Mouse (Mus musculus) liver, embryonic 16.5 days (tissue): ENCODE data around the gene Atxn2. TPM values are rescaled to one million over a fixed set of nuclear protein-coding genes. Genes with fewer than 3 reads are reported as not detected.
"Not testable (repeated sequence)": the region's sequence is repeated elsewhere in the genome, so short reads cannot be mapped to it uniquely, and the experiment has no call there.

Source experiments
- ATAC-seq: fragments of 200-750 bp; cut with Nextera tagmentation; 2 replicates; pipeline ENCODE4 v1.8.0; 2017; ENCODE audit warnings: low read depth, mild to moderate bottlenecking, moderate number of reproducible peaks, moderate library complexity
- H3K27ac ChIP-seq: fragments of 300-500 bp; sonication (generic); 2 replicates; pipeline ENCODE4 v1.5.1; 2014; ENCODE audit warnings: mild to moderate bottlenecking, low read length
- H3K27me3 ChIP-seq: fragments of 300-500 bp; sonication (generic); 2 replicates; pipeline ENCODE4 v1.6.1; 2014; ENCODE audit warnings: low read depth, low read length, mixed read lengths; ENCODE audit not compliant: control insufficient read depth, insufficient read depth
- H3K36me3 ChIP-seq: fragments of 300-500 bp; sonication (generic); 2 replicates; pipeline ENCODE4 v1.6.1; 2014; ENCODE audit warnings: mild to moderate bottlenecking; ENCODE audit not compliant: control insufficient read depth, insufficient read depth
- H3K4me1 ChIP-seq: fragments of 300-500 bp; sonication (generic); 2 replicates; pipeline ENCODE4 v1.6.1; 2014; ENCODE audit warnings: low read depth, low read length, mixed read lengths; ENCODE audit not compliant: control insufficient read depth
- H3K4me2 ChIP-seq: fragments of 300-500 bp; sonication (generic); 2 replicates; pipeline ENCODE4 v1.6.1; 2014; ENCODE audit warnings: low read depth, low read length, mixed read lengths
- H3K4me3 ChIP-seq: fragments of 300-500 bp; sonication (generic); 2 replicates; pipeline ENCODE4 v1.5.1; 2014; ENCODE audit warnings: low read depth, mild to moderate bottlenecking, low read length
- H3K9ac ChIP-seq: fragments of 300-500 bp; sonication (generic); 2 replicates; pipeline ENCODE4 v1.6.1; 2014; ENCODE audit warnings: low read depth, low read length
- H3K9me3 ChIP-seq: fragments of 300-500 bp; sonication (generic); replicated peaks from 2 replicates; pipeline ENCODE4 v1.6.1; 2016; ENCODE audit warnings: low read length; ENCODE audit not compliant: control insufficient read depth
- WGBS: fragments of 180-500 bp; shearing (Covaris S2); extraction: QIAGEN DNeasy Blood & Tissue Kit; methylation state at CpG from one replicate; pipeline ENCODE4 v1.1.7; 2014; ENCODE audit not compliant: insufficient replicate concordance; 5-methylcytosine and 5-hydroxymethylcytosine counted together
- polyA plus RNA-seq: library from polyadenylated mRNA; unstranded; fragments of >200 nt; fragmentation: Nextera tagmentation; extraction: Ambion mirVana; gene quantifications from 2 replicates; pipeline ENCODE4 v1.2.1, GENCODE M21; 2015

The Atxn2 gene
- polyA plus RNA-seq, 1 experiment from 2014 or later, result 14.6 TPM

GRCm38 (mm10) chr5:121738576-121739191 lies 27.5 kb downstream of the Atxn2 start:
- Histone ChIP-seq H3K9ac (no peak overlapping the region), H3K27me3 (no peaks in the 10 kb centered on the region), H3K4me2 (no peak overlapping the region), H3K36me3 (no peaks in the 10 kb centered on the region), H3K4me1 (peaks cover 8% of the 10 kb centered on the region), H3K9me3 (no peaks in the 10 kb centered on the region), H3K27ac (no peak overlapping the region), H3K4me3 (no peak overlapping the region)
- WGBS, result 74% methylated on average over 7 of the region's 7 CpGs
- ATAC-seq, result no peak

GRCm38 (mm10) chr5:121740516-121740915 lies 29.4 kb downstream of the Atxn2 start:
- Histone ChIP-seq H3K4me1 (peaks cover 11% of the 10 kb centered on the region), H3K27ac (no peak overlapping the region), H3K9ac (no peak overlapping the region), H3K9me3 (no peaks in the 10 kb centered on the region), H3K4me2 (no peak overlapping the region), H3K36me3 (no peaks in the 10 kb centered on the region), H3K4me3 (no peak overlapping the region), H3K27me3 (no peaks in the 10 kb centered on the region)
- WGBS, result 86% methylated on average over 1 of the region's 1 CpGs
- no peak for ATAC-seq

GRCm38 (mm10) chr5:121742915-121743314 lies 31.8 kb downstream of the Atxn2 start:
- Histone ChIP-seq H3K4me3 (no peak overlapping the region), H3K9me3 (no peaks in the 10 kb centered on the region), H3K27ac (peak overlapping the region; percentile 38), H3K27me3 (no peaks in the 10 kb centered on the region), H3K36me3 (peaks cover 3% of the 10 kb centered on the region; the same call in 1 of the 2 replicates), H3K4me2 (no peak overlapping the region), H3K9ac (no peak overlapping the region), H3K4me1 (peaks cover 13% of the 10 kb centered on the region)
- 75% methylated on average over 2 of the region's 2 CpGs for WGBS
- 0 out of 2 replicates have a peak, but pooled peaks have one; percentile 51 for ATAC-seq

GRCm38 (mm10) chr5:121747884-121748594 lies 36.9 kb downstream of the Atxn2 start:
- H3K9ac ChIP-seq, H3K4me3 ChIP-seq, H3K27me3 ChIP-seq, H3K27ac ChIP-seq, H3K9me3 ChIP-seq, H3K4me2 ChIP-seq: not testable (repeated sequence)
- Histone ChIP-seq H3K4me1 (peaks cover 13% of the 10 kb centered on the region), H3K36me3 (peaks cover 11% of the 10 kb centered on the region)
- ATAC-seq, result 0 out of 2 replicates have a peak, but pooled peaks have one; percentile 57
- WGBS, result 58% methylated on average over 4 of the region's 4 CpGs

GRCm38 (mm10) chr5:121749633-121750032 lies 38.5 kb downstream of the Atxn2 start:
- H3K27me3 ChIP-seq, result no peaks in the 10 kb centered on the region
- peaks cover 11% of the 10 kb centered on the region for H3K36me3 ChIP-seq
- H3K4me1 ChIP-seq, result peaks cover 13% of the 10 kb centered on the region
- ATAC-seq, result peak; percentile 63
- no peak overlapping the region for H3K27ac ChIP-seq
- H3K9ac ChIP-seq, result no peak overlapping the region
- H3K4me2 ChIP-seq, result no peak overlapping the region
- no peaks in the 10 kb centered on the region for H3K9me3 ChIP-seq
- 40% methylated on average over 2 of the region's 2 CpGs for WGBS
- no peak overlapping the region for H3K4me3 ChIP-seq

GRCm38 (mm10) chr5:121757900-121758299 lies 46.8 kb downstream of the Atxn2 start:
- H3K9ac ChIP-seq, result no peak overlapping the region
- H3K4me2 ChIP-seq, result no peak overlapping the region
- no peaks in the 10 kb centered on the region for H3K27me3 ChIP-seq
- no peak overlapping the region for H3K27ac ChIP-seq
- no peaks in the 10 kb centered on the region for H3K36me3 ChIP-seq
- H3K4me3 ChIP-seq, result no peak overlapping the region
- H3K9me3 ChIP-seq, result no peaks in the 10 kb centered on the region
- WGBS, result 83% methylated on average over 2 of the region's 2 CpGs
- no peak for ATAC-seq
- no peaks in the 10 kb centered on the region for H3K4me1 ChIP-seq

GRCm38 (mm10) chr5:121758341-121758740 lies 47.2 kb downstream of the Atxn2 start:
- no peak for ATAC-seq
- 82% methylated on average over 4 of the region's 4 CpGs for WGBS
- Histone ChIP-seq H3K4me2 (no peak overlapping the region), H3K4me3 (no peak overlapping the region), H3K9ac (no peak overlapping the region), H3K4me1 (no peaks in the 10 kb centered on the region), H3K9me3 (no peaks in the 10 kb centered on the region), H3K27ac (no peak overlapping the region), H3K36me3 (no peaks in the 10 kb centered on the region), H3K27me3 (no peaks in the 10 kb centered on the region)

GRCm38 (mm10) chr5:121759921-121760320 lies 48.8 kb downstream of the Atxn2 start:
- Histone ChIP-seq H3K27me3 (no peaks in the 10 kb centered on the region), H3K9ac (no peak overlapping the region), H3K27ac (no peak overlapping the region), H3K36me3 (no peaks in the 10 kb centered on the region), H3K9me3 (no peaks in the 10 kb centered on the region), H3K4me2 (no peak overlapping the region), H3K4me1 (no peaks in the 10 kb centered on the region), H3K4me3 (no peak overlapping the region)
- 89% methylated on average over 4 of the region's 4 CpGs for WGBS
- ATAC-seq, result no peak

- no peaks in the 10 kb centered on the region for H3K36me3 ChIP-seq
- 74% methylated on average over 7 of the region's 7 CpGs for WGBS
- no peaks in the 10 kb centered on the region for H3K27me3 ChIP-seq
These were observed 50.3 kb downstream of the Atxn2 start for GRCm38 (mm10) chr5:121761459-121761858.

More at GRCm38 (mm10) chr5:121761459-121761858, 50.3 kb downstream of the Atxn2 start:
- Histone ChIP-seq H3K9ac (no peak overlapping the region), H3K4me3 (no peak overlapping the region), H3K4me2 (no peak overlapping the region), H3K27ac (no peak overlapping the region), H3K9me3 (no peaks in the 10 kb centered on the region), H3K4me1 (no peaks in the 10 kb centered on the region)
- no peak for ATAC-seq
